Mouse (Mus musculus) heart, adult 2 months (tissue): ENCODE results near the gene Ssna1. TPM values are rescaled to one million over a fixed set of nuclear protein-coding genes. Genes with fewer than 3 reads are reported as not detected.

Source experiments
- DNase-seq, 2 experiments: peaks; one replicate each; pipeline ENCODE4 v3.0.0; 2021
- H3K27ac ChIP-seq: fragments of 200-600 bp; 2 replicates; pipeline ENCODE4 v1.8.1; 2022
- H3K27me3 ChIP-seq: fragments of 200-500 bp; 2 replicates; pipeline ENCODE4 v1.6.1; 2012; ENCODE audit warnings: mild to moderate bottlenecking, low read length, inconsistent platforms, mixed read lengths; ENCODE audit not compliant: control insufficient read depth, insufficient read depth
- H3K36me3 ChIP-seq: fragments of 200-500 bp; 2 replicates; pipeline ENCODE4 v1.6.1; 2012; ENCODE audit warnings: low read length, inconsistent platforms; ENCODE audit not compliant: control insufficient read depth, insufficient read depth
- H3K4me1 ChIP-seq: fragments of 200-500 bp; 2 replicates; pipeline ENCODE4 v1.6.1; 2011; ENCODE audit warnings: low read length; ENCODE audit not compliant: control insufficient read depth, insufficient read depth
- H3K4me3 ChIP-seq: fragments of 200-600 bp; 2 replicates; pipeline ENCODE4 v1.8.1; 2022
- H3K79me2 ChIP-seq: fragments of 200-500 bp; replicated peaks from 2 replicates; pipeline ENCODE4 v1.6.1; 2012; ENCODE audit warnings: mild to moderate bottlenecking, inconsistent platforms, low read length, moderate library complexity, mixed read lengths; ENCODE audit not compliant: control insufficient read depth, insufficient read depth
- H3K9ac ChIP-seq: fragments of 200-500 bp; 2 replicates; pipeline ENCODE4 v1.6.1; 2012; ENCODE audit warnings: low read depth, mild to moderate bottlenecking, control low read depth, inconsistent platforms, low read length, mixed read lengths
- CTCF ChIP-seq: fragments of 200-600 bp; IDR thresholded peaks from 2 replicates; pipeline ENCODE4 v1.8.1; 2022; ENCODE audit warnings: antibody characterized with exemption, mild to moderate bottlenecking, moderate library complexity
- EP300 ChIP-seq: fragments of 200-500 bp; IDR thresholded peaks from 2 replicates; pipeline ENCODE4 v1.6.1; 2011; ENCODE audit warnings: low read depth, low read length, control low read depth; ENCODE audit not compliant: insufficient read depth
- POLR2A ChIP-seq: fragments of 200-500 bp; IDR thresholded peaks from 2 replicates; pipeline ENCODE4 v1.6.1; 2011; ENCODE audit warnings: mild to moderate bottlenecking, low read depth, low read length, control low read depth; ENCODE audit not compliant: insufficient read depth
- WGBS: fragments of 180-500 bp; shearing (Covaris S2); methylation state at CpG from one replicate; pipeline ENCODE4 v1.1.7; 2018; 5-methylcytosine and 5-hydroxymethylcytosine counted together
- intact Hi-C: fragments of 180-260 bp; cut with DNase I; formaldehyde crosslinking; loops from one replicate; pipeline ENCODE4 v1.15.1; 2025
- polyA plus RNA-seq: library from polyadenylated mRNA; depleted of rRNA; stranded (reverse); fragments of >200 nt; gene quantifications from 2 replicates; pipeline ENCODE4 v1.2.3, GENCODE M21; 2012
- total RNA-seq, 2 experiments: library from RNA; stranded (reverse); gene quantifications; 2 replicates each; pipeline ENCODE4 v1.2.3; 2021

The Ssna1 gene
- total and polyA plus RNA-seq, 3 experiments: 33.1 to 41.5 (median 39.7) TPM

DNA sequence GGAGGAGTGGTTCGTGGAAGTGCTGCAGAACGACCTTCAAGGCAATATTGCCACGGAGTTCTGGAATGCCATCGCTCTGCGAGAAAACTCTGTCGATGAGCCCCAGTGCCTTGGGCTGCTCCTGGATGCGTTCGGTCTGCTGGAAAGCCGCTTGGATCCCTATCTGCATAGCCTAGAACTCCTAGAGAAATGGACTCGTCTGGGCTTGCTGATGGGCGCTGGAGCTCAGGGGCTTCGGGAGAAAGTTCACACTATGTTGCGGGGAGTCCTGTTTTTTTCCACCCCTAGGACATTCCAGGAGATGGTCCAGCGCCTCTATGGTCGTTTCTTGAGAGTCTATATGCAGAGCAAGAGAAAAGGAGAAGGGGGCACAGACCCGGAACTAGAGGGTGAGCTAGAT lies 772 bp upstream of the Ssna1 start:
- H3K79me2 ChIP-seq: 0 out of 2 replicates have a peak, but pooled peaks cover 2% of the 10 kb centered on the region
- H3K4me3 ChIP-seq: peak overlapping the region; percentile 93
- no peak for TF ChIP-seq POLR2A
- TF ChIP-seq CTCF: no peak
- TF ChIP-seq EP300: no peak
- DNase-seq: no peak
- no peaks in the 10 kb centered on the region for H3K27me3 ChIP-seq
- intact Hi-C loops: loop anchor here (5.0 kb wide), 2 partner anchors 46 to 59 kb away; partner anchors contain the start of gene Man1b1
- WGBS: 20% methylated on average over 16 of the region's 16 CpGs
- H3K27ac ChIP-seq: peak overlapping the region; percentile 95
- peaks cover 5% of the 10 kb centered on the region for H3K4me1 ChIP-seq
- no peaks in the 10 kb centered on the region; the same call in 1 of the 2 replicates for H3K36me3 ChIP-seq
- H3K9ac ChIP-seq: peak overlapping the region; percentile 76

DNA sequence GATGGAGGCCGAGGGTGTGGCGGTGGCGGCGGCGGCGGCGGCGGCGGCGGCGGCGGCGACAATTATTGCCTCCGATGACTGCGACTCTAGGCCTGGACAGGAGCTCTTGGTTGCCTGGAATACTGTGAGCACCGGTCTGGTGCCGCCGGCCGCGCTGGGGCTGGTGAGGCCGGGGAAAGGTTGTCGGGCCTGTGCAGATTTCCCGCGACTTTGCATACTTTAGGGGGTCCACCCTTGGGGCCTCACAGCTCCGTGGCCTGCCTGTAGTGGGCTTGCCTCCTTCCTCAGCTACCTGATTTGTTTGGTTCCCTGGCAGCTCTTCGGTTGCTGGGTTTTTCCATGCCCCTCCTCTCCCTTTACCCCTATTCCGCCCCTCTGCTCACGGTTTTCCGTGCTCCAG lies 277 bp upstream of the Ssna1 start:
- intact Hi-C loops: loop anchor here (1.0 to 5.0 kb wide), 3 partner anchors 17 to 60 kb away; partner anchors contain the start of genes Man1b1 and Tmem203
- Histone ChIP-seq H3K36me3 (no peaks in the 10 kb centered on the region; the same call in 1 of the 2 replicates), H3K4me3 (peak overlapping the region; percentile 93), H3K9ac (peak overlapping the region; percentile 76), H3K79me2 (0 out of 2 replicates have a peak, but pooled peaks cover 2% of the 10 kb centered on the region), H3K27me3 (no peaks in the 10 kb centered on the region), H3K27ac (peak overlapping the region; percentile 95), H3K4me1 (peaks cover 5% of the 10 kb centered on the region)
- under 1% methylated on average over 22 of the region's 29 CpGs for WGBS
- no peak for DNase-seq
- TF ChIP-seq POLR2A: no peak
- TF ChIP-seq EP300: no peak
- TF ChIP-seq CTCF: no peak

DNA sequence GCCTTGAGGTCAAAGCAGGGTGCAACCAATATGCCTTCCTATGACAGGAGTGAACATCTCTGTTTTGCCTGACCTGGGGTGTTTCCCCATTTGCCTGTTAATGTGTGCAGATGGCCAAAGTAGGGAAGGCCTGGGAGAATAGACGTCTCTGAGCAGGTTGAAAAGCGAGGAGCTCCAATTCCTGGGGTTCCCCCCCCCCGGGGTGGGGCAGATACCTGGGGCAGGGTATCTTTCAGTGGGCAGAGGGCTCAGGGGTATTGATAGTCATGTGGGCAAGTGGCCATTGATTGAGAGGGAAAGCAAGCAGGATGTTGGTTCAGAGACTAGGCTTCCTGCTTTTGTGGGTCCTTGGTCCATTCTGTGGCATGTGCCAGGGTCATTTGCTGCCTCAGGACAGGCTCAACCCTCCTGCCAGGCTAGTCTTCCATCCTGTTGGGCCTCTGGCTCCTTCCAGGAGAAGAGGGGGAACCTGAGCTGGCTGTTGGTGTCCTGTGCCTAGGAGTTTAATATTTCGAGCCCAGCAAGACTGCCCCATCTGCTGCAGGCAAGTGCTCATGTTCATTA lies 4.4 kb downstream of the Ssna1 start:
- TF ChIP-seq POLR2A (no peak), EP300 (no peak), CTCF (no peak)
- DNase-seq: no peak
- Histone ChIP-seq H3K4me3 (no peak overlapping the region), H3K4me1 (peaks cover 23% of the 10 kb centered on the region), H3K79me2 (0 out of 2 replicates have a peak, but pooled peaks cover 2% of the 10 kb centered on the region), H3K36me3 (no peaks in the 10 kb centered on the region), H3K9ac (no peak overlapping the region), H3K27me3 (no peaks in the 10 kb centered on the region), H3K27ac (no peak overlapping the region; the same call in 1 of the 2 replicates)
- intact Hi-C loops: loop anchor here (2.0 kb wide), 1 partner anchor 73 kb away; no protein-coding TSS in a partner anchor
- 79% methylated on average over 4 of the region's 4 CpGs for WGBS

DNA sequence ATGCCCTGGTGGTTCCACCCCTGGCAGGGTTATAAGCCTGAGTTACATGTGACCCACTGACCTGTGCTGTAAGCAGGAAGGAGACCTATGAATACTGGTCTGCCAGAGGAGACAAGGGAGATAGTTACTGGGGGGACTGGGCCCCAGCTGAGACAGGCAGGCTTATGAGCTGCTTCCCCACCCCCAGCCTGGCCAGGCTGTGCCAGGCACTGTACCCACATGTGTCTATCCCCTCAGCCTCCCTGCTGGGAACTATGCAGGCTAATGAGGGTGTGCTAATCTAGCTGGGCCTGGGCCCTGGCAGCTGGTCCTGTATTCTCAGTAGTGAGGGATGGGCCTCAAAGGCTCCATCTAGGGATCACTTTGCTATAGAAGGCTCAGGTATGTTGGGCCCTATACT lies 5.0 kb downstream of the Ssna1 start:
- Histone ChIP-seq H3K4me1 (peaks cover 23% of the 10 kb centered on the region), H3K79me2 (no peaks in the 10 kb centered on the region), H3K36me3 (no peaks in the 10 kb centered on the region), H3K4me3 (no peak overlapping the region), H3K9ac (0 out of 2 replicates have a peak overlapping the region, but pooled peaks have one; percentile 10), H3K27me3 (no peaks in the 10 kb centered on the region), H3K27ac (peak overlapping the region; percentile 67)
- no peak for DNase-seq
- intact Hi-C loops: loop anchor here (2.0 kb wide), 1 partner anchor 72 kb away; no protein-coding TSS in a partner anchor
- no peak for TF ChIP-seq CTCF
- TF ChIP-seq POLR2A: no peak
- TF ChIP-seq EP300: no peak

DNA sequence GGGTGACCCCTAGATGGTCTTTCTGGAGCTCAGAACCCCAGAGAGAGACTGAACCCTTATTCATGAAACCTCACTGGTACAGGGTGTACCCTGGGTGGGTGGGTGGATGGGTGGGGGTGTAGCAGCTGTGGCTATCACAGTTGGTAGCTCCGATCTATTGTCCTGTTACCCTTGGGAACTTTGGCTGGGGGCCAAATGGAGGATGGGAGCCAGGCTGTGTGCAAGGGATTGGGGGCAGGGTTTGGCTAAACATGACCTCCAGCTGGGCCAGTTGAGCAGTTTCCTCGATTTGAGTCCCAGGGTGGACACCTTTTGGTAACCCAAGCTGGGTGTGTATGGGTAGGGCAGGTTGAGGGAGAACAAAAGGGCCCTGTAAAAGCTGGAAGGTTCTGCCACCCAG lies 5.5 kb downstream of the Ssna1 start:
- intact Hi-C loops: loop anchor here (2.0 kb wide), 1 partner anchor 72 kb away; no protein-coding TSS in a partner anchor
- DNase-seq: peak; percentile 55 to 67
- H3K27ac ChIP-seq: peak overlapping the region; percentile 67
- no peaks in the 10 kb centered on the region for H3K79me2 ChIP-seq
- H3K4me1 ChIP-seq: peaks cover 23% of the 10 kb centered on the region
- 16% methylated on average over 2 of the region's 2 CpGs for WGBS
- no peak overlapping the region for H3K4me3 ChIP-seq
- H3K9ac ChIP-seq: no peak overlapping the region
- H3K36me3 ChIP-seq: no peaks in the 10 kb centered on the region
- no peaks in the 10 kb centered on the region for H3K27me3 ChIP-seq
- TF ChIP-seq POLR2A (no peak), EP300 (no peak), CTCF (no peak)
